Mouse (Mus musculus) cortical plate, adult 2 months (tissue): ENCODE measurements around the gene Mx1. TPM values are rescaled to one million over a fixed set of nuclear protein-coding genes. Genes with fewer than 3 reads are reported as not detected.

Source experiments
- H3K27ac ChIP-seq: fragments of 200-500 bp; 2 replicates; pipeline ENCODE4 v1.5.1; 2012; ENCODE audit warnings: low read length, control low read depth, inconsistent platforms; ENCODE audit not compliant: insufficient read depth
- H3K4me1 ChIP-seq: fragments of 200-500 bp; 2 replicates; pipeline ENCODE4 v1.6.1; 2011; ENCODE audit warnings: low read length; ENCODE audit not compliant: control insufficient read depth, insufficient read depth
- H3K4me3 ChIP-seq: fragments of 200-500 bp; 2 replicates; pipeline ENCODE4 v1.5.1; 2011; ENCODE audit warnings: mild to moderate bottlenecking, low read length, control low read depth; ENCODE audit not compliant: insufficient read depth
- CTCF ChIP-seq: fragments of 200-500 bp; IDR thresholded peaks from 2 replicates; pipeline ENCODE4 v1.5.1; 2011; ENCODE audit warnings: mild to moderate bottlenecking, control low read depth, low read length; ENCODE audit not compliant: insufficient read depth; ENCODE audit errors: extremely low read depth
- POLR2A ChIP-seq: fragments of 200-500 bp; IDR thresholded peaks from 2 replicates; pipeline ENCODE4 v1.6.1; 2011; ENCODE audit warnings: mild to moderate bottlenecking, low read length, control low read depth; ENCODE audit not compliant: insufficient read depth; ENCODE audit errors: extremely low read depth
- polyA plus RNA-seq: library from polyadenylated mRNA; depleted of rRNA; stranded (reverse); fragments of >200 nt; gene quantifications from 2 replicates; pipeline ENCODE4 v1.2.3, GENCODE M21; 2012; rRNA removed

The Mx1 gene
- polyA plus RNA-seq, 1 experiment, result 0.75 TPM

DNA sequence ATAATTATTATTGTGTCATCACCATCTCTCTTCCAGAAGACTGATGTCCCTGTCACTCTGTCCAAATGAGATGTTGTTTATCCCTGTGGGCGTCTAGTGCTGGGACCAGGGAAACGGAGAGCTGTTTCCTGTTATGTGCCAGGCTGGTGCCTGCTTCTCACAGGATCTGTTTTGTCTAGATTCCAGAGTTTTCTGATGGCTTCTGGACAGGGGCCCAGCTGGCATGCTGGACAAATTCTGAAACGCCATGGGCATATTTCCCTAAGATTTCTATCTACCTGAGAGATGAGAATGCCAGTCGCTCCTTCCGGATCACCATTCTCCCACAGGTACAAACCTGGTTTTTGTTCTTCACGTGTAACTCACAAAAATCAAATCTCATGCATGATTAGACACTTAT lies 41.0 kb downstream of the Mx1 start:
- no peak for TF ChIP-seq CTCF
- no peak for TF ChIP-seq POLR2A
- H3K4me3 ChIP-seq, result no peak overlapping the region
- no peak overlapping the region for H3K27ac ChIP-seq
- peaks cover 3% of the 10 kb centered on the region; the same call in 1 of the 2 replicates for H3K4me1 ChIP-seq

DNA sequence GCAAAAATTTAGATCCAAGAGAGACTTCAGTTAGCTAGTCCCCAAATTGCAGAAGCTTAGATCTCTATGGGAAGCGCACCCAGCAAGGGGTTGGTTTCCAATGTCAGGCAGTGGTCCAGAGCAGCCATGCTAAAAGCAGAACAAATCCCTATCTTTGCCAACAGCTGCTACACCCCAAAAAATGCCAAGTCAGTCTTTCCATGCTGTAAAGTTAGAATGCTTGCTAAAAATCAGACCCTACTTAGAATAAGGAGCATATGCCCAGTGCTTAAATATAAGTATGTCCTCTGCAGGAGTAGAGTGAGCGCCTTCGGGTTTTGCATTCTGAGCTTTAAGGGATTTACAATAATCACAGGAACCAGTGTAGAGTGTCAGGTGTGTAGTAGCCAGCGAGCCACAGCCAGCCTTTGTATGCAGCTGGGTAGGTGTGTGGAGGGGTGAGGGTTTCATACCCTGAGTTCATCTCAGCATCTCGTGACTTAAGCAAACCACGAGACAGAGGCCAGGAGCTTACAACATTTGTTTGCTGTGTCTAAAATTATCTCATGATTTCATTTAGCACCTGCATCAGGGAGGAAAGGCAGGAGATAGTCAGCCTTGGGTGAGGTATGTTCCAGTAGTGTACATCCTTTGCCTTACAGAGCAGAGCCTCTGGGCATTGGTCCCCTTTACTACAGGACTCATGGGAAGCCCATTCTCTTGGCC lies 43.8 kb downstream of the Mx1 start:
- Histone ChIP-seq H3K27ac (0 out of 2 replicates have a peak overlapping the region, but pooled peaks have one; percentile 18), H3K4me1 (peaks cover 3% of the 10 kb centered on the region; the same call in 1 of the 2 replicates), H3K4me3 (no peak overlapping the region)
- TF ChIP-seq POLR2A (no peak), CTCF (no peak)

DNA sequence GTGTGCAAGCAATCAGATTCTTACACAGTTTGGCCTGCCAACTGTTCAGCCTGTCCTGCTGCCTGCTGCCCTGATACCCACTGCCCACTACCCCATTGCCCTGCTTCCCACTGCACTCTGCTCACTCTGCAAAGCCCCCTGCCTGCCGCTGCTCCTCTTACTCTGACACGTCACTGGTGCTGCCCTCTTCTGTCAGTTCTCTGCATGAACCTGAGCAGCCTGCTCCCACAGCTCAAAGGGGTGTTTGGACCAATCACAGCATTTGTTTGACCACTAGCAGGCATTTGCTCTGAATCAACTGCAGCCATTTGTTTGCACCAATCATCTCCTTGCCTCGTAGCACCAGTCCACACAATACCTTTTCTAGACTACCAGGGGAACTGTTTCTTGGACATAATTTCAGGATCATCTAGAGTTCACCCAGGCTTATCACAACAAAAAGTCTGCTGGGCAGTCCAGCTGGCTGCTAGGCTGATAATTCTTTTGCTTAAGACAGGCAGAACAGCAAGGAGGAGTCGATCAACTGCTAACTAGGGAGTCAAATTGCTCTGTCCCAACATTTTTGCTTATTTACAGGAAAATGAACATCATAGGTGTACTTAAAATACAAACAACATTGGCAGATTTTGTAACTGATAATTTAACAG lies 44.7 kb downstream of the Mx1 start:
- TF ChIP-seq POLR2A (no peak), CTCF (peak; percentile 46)
- peaks cover 3% of the 10 kb centered on the region; the same call in 1 of the 2 replicates for H3K4me1 ChIP-seq
- H3K27ac ChIP-seq, result no peak overlapping the region

DNA sequence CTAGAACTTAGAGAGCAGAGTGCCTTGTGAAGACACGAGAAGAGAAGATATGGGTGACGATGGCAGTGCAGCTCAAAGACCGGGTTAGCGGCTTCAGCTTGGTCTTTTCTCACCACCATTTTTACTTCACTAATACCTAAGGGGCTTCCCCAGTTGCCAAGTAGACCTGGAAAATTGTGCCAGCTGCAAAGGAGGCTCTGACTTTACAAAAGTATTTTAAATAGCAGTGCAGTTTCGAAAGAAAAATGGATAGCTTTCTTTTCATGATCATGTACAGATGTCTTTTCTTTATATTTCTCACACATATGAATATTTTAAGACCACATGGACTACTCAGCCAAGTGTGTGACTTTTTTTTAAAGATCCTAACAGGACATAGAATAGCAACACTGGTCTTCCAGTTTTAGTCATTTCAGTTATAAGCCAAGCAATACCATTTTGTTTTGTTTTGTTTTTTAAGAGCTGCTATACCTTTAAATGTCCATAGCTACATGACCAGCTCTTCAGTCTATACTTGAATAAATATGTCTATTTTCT lies 57.2 kb downstream of the Mx1 start:
- Histone ChIP-seq H3K4me3 (no peak overlapping the region), H3K27ac (0 out of 2 replicates have a peak overlapping the region, but pooled peaks have one; percentile 22), H3K4me1 (no peaks in the 10 kb centered on the region)
- TF ChIP-seq CTCF (no peak), POLR2A (no peak)

More for the DNA sequence above, 44.7 kb downstream of the Mx1 start:
- no peak overlapping the region for H3K4me3 ChIP-seq

DNA sequence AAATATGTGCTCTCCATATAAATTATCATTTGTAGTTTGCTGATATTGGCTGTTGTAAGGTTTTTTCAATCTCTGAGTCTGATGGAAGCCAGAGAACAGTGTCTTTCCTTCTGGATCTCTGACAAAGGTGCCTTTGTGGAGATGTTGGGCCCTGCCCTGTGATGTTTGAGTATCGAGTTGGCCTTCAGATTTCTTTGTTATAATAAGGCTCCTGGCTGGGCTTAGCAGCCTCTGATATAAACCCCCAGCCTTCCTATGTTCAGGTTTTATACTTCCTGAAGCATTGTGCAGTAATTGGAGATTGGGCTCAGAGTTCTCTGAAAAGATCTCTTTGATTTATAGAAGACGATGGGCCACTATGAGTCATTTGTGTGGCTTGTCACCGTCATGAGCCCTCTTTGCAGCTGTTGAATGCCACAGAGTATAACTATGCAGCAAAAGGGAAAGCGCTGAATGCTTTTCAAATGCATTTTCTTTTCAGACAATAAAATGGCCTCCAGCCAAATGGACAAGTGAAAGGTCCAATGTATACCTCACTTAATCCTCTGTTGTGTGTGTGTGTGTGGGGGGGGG lies 60.4 kb downstream of the Mx1 start:
- TF ChIP-seq CTCF (no peak), POLR2A (no peak)
- H3K27ac ChIP-seq, result no peak overlapping the region
- no peak overlapping the region for H3K4me3 ChIP-seq
- no peaks in the 10 kb centered on the region for H3K4me1 ChIP-seq

DNA sequence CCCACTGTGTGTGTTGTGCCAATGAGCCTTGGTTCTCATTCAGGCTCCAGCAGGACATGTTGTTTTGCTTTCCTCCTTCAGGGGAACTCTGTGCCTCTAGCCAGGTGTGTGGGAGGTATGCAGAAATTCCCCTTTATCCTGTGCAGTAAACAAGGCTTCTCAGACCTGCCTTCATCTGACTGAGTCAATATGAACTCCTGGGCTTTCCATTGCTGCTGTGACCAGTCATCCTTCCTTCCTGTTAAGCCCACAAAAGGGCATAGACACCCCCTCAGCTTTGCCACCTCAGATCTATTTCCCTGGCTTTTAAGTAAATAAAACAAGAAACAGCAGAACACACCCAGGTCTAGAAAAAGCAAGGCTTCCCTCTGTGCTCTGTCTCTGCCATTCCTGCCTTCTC lies 61.0 kb downstream of the Mx1 start:
- no peak overlapping the region for H3K4me3 ChIP-seq
- no peak overlapping the region for H3K27ac ChIP-seq

DNA sequence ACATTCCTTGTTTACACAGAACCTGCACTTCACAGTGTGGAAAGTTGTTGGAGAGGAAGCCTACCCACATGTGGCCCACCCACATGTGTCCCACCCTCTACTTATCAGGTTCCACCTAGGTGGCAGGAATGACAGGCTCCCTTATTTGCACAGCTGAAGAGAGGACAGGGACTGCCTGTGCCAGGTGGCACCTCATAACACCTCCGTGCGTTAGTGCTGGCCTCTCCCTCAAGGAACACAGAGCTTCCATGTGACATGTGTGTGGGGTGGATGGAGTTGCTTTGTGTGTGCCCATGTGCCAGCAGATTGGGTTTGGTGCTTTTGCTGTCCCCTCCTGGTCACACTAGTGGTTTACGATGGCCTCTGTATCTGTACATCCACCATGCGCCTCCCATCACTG lies 62.7 kb downstream of the Mx1 start:
- Histone ChIP-seq H3K4me1 (no peaks in the 10 kb centered on the region), H3K4me3 (no peak overlapping the region), H3K27ac (no peak overlapping the region)
- TF ChIP-seq POLR2A, result no peak
- no peak for TF ChIP-seq CTCF

More for the DNA sequence above, 61.0 kb downstream of the Mx1 start:
- no peaks in the 10 kb centered on the region for H3K4me1 ChIP-seq
- TF ChIP-seq CTCF (no peak), POLR2A (no peak)

DNA sequence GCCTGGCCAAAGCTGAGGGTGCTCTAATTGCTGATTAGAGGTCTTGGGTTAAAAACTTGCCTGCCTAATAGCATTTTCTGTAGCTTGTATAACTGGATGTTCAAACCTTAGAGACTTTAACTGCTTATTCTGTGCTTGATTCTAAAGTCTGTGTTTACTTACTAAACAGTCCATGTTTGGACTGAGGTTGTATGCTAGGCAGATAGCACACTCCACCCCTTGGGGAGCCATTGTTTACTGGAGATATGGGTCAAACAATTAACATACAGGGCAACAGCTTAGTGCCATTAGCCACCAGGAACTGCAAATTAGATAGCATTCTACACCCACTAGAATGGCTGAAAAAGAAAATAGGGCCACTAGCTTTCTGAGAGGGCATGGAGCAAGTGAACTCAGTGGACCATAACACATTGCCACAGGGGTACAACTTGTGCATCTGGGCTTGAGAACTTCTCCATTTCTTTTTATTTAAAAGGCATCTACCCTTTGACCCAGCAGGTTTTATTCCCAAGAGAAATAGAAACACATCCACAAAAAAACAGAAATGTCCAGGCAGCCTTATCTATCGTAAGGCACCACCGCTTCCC lies 64.7 kb downstream of the Mx1 start:
- H3K27ac ChIP-seq, result no peak overlapping the region
- TF ChIP-seq CTCF, result no peak
- no peak for TF ChIP-seq POLR2A
- no peak overlapping the region for H3K4me3 ChIP-seq
- no peaks in the 10 kb centered on the region for H3K4me1 ChIP-seq

Other genes starting within 250 kb of the Mx1 start
- 2.9 and 3.5 TPM in 2 replicates for gene Bace2, start 106.2 kb downstream of the Mx1 start, polyA plus RNA-seq
- not detected in 2 replicates for gene Fam3b, start 51.9 kb upstream of the Mx1 start, polyA plus RNA-seq
- 0.06 and 0.23 TPM in 2 replicates for gene Tmprss2, start 148.3 kb upstream of the Mx1 start, polyA plus RNA-seq